Mouse (Mus musculus) embryonic facial prominence, embryonic 10.5 days (tissue): ENCODE results near the gene Skil. TPM values are rescaled to one million over a fixed set of nuclear protein-coding genes. Genes with fewer than 3 reads are reported as not detected.
"Not testable (repeated sequence)": the region's sequence is repeated elsewhere in the genome, so short reads cannot be mapped to it uniquely, and the experiment has no call there.

Experiments
- DNase-seq: peaks from one replicate; pipeline ENCODE4 v3.0.0-alpha.2; 2017; ENCODE audit warnings: low spot score
- H3K27ac ChIP-seq: fragments of 300-500 bp; sonication (generic); replicated peaks from 2 replicates; pipeline ENCODE4 v1.5.1; 2016; ENCODE audit warnings: mild to moderate bottlenecking
- H3K27me3 ChIP-seq: fragments of 300-500 bp; sonication (generic); replicated peaks from 2 replicates; pipeline ENCODE4 v1.6.1; 2016; ENCODE audit warnings: low read depth, mild to moderate bottlenecking; ENCODE audit not compliant: poor library complexity, severe bottlenecking
- H3K36me3 ChIP-seq: fragments of 300-500 bp; sonication (generic); replicated peaks from 2 replicates; pipeline ENCODE4 v1.6.1; 2016; ENCODE audit warnings: mild to moderate bottlenecking, moderate library complexity
- H3K4me1 ChIP-seq: fragments of 300-500 bp; sonication (generic); 2 replicates; pipeline ENCODE4 v1.6.1; 2016
- H3K4me3 ChIP-seq: fragments of 300-500 bp; sonication (generic); 2 replicates; pipeline ENCODE4 v1.5.1; 2016; ENCODE audit warnings: mild to moderate bottlenecking, moderate library complexity
- H3K9me3 ChIP-seq: fragments of 300-500 bp; sonication (generic); 2 replicates; pipeline ENCODE4 v1.6.1; 2016; ENCODE audit warnings: mild to moderate bottlenecking
- WGBS: fragments of 180-500 bp; shearing (Covaris S2); methylation state at CpG from one replicate; pipeline ENCODE4 v1.1.7; 2016; 5-methylcytosine and 5-hydroxymethylcytosine counted together
- polyA plus RNA-seq: library from polyadenylated mRNA; unstranded; fragments of >200 nt; fragmentation: Nextera tagmentation; extraction: Ambion mirVana; gene quantifications from 2 replicates; pipeline ENCODE4 v1.2.1, GENCODE M21; 2016

Gene Skil
- polyA plus RNA-seq, 1 experiment from 2014 or later, result 32.5 TPM

DNA sequence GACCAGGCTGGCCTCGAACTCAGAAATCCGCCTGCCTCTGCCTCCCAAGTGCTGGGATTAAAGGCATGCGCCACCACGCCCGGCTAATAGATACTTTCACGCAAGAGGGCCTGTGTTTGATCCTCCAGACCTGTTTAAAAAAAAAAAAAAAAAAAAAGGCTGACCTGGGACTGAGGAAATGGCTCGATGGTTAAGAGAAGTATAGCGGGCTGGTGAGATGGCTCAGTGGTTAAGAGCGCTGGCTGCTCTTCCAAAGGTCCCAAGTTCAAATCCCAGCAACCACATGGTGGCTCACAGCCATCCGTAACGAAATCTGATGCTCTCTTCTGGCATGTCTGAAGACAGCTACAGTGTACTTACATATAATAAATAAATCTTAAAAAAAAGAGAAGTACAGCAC lies 50.4 kb downstream of the Skil start:
- H3K27ac ChIP-seq, H3K4me3 ChIP-seq, H3K36me3 ChIP-seq, DNase-seq, H3K9me3 ChIP-seq: not testable (repeated sequence)
- H3K27me3 ChIP-seq, result peaks cover 38% of the 10 kb centered on the region
- peaks cover 12% of the 10 kb centered on the region for H3K4me1 ChIP-seq
- WGBS, result 90% methylated on average over 11 of the region's 11 CpGs

- Histone ChIP-seq H3K36me3 (no peaks in the 10 kb centered on the region), H3K4me3 (no peak overlapping the region), H3K9me3 (no peaks in the 10 kb centered on the region), H3K27ac (no peak overlapping the region), H3K27me3 (peaks cover 43% of the 10 kb centered on the region), H3K4me1 (peaks cover 12% of the 10 kb centered on the region)
- WGBS, result 15% methylated on average over 14 of the region's 14 CpGs
- DNase-seq, result peak; percentile 76
Measured at GRCm38 (mm10) chr3:31145641-31146290, 50.9 kb downstream of the Skil start.

- WGBS, result 84% methylated on average over 7 of the region's 7 CpGs
- Histone ChIP-seq H3K27ac (no peak overlapping the region), H3K27me3 (peaks cover 52% of the 10 kb centered on the region), H3K4me1 (peaks cover 18% of the 10 kb centered on the region), H3K36me3 (no peaks in the 10 kb centered on the region), H3K9me3 (no peaks in the 10 kb centered on the region), H3K4me3 (no peak overlapping the region)
- no peak for DNase-seq
Measured at GRCm38 (mm10) chr3:31148595-31148994, 53.7 kb downstream of the Skil start.

DNA sequence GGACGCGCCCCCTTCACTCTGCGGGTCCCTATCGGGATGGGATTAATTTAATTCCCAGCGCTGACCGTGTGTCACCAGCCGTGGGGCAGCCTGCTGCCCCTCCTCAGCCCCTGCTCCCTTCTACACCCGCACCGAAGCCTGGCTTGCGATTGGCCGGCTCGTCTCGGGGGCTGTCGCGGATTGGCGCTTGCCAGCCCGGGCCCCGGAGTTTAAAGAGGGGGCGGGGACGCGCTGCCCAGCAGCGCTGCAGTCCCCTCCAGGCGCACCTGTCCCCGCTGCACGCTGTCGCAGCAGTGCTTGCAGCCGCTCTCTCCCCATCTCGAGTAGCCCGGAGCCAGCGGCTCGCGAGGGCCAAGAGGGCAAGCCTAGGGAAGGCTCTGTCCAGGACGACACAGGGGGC lies 54.8 kb downstream of the Skil start, which contains the start of gene Cldn11:
Gene Cldn11, plus strand, starts transcription at position 215 of the 400 bp plus-strand sequence.
- Histone ChIP-seq H3K9me3 (no peaks in the 10 kb centered on the region), H3K4me1 (peaks cover 22% of the 10 kb centered on the region), H3K36me3 (no peaks in the 10 kb centered on the region), H3K27me3 (peaks cover 52% of the 10 kb centered on the region), H3K27ac (0 out of 2 replicates have a peak within 1 kb of the TSS, but pooled peaks have one; percentile 16), H3K4me3 (peak within 1 kb of the TSS; percentile 59)
- peak; percentile 88 for DNase-seq
- under 1% methylated on average over 33 of the region's 33 CpGs for WGBS

GRCm38 (mm10) chr3:31152108-31152507 lies 57.2 kb downstream of the Skil start:
- no peak overlapping the region for H3K27ac ChIP-seq
- H3K36me3 ChIP-seq, result no peaks in the 10 kb centered on the region
- no peaks in the 10 kb centered on the region for H3K9me3 ChIP-seq
- DNase-seq, result no peak
- H3K4me3 ChIP-seq, result no peak overlapping the region
- H3K27me3 ChIP-seq, result peaks cover 43% of the 10 kb centered on the region
- WGBS, result 63% methylated on average over 6 of the region's 6 CpGs
- H3K4me1 ChIP-seq, result peaks cover 36% of the 10 kb centered on the region

- 0 out of 2 replicates have a peak overlapping the region, but pooled peaks have one; percentile 35 for H3K27ac ChIP-seq
- peaks cover 6% of the 10 kb centered on the region for H3K27me3 ChIP-seq
- no peak for DNase-seq
- no peaks in the 10 kb centered on the region for H3K36me3 ChIP-seq
- H3K9me3 ChIP-seq, result no peaks in the 10 kb centered on the region
- H3K4me3 ChIP-seq, result no peak overlapping the region
- peaks cover 34% of the 10 kb centered on the region for H3K4me1 ChIP-seq
- 53% methylated on average over 3 of the region's 3 CpGs for WGBS
Measured at GRCm38 (mm10) chr3:31156126-31156525, 61.3 kb downstream of the Skil start.

GRCm38 (mm10) chr3:31157776-31158175 lies 62.9 kb downstream of the Skil start:
- Histone ChIP-seq H3K4me1 (peaks cover 40% of the 10 kb centered on the region), H3K9me3 (no peaks in the 10 kb centered on the region), H3K27me3 (no peaks in the 10 kb centered on the region), H3K36me3 (no peaks in the 10 kb centered on the region), H3K27ac (no peak overlapping the region), H3K4me3 (no peak overlapping the region)
- WGBS, result 93% methylated on average over 15 of the region's 15 CpGs
- no peak for DNase-seq

GRCm38 (mm10) chr3:31160046-31160445 lies 65.2 kb downstream of the Skil start:
- H3K4me1 ChIP-seq, result peaks cover 33% of the 10 kb centered on the region
- H3K36me3 ChIP-seq, result no peaks in the 10 kb centered on the region
- no peak overlapping the region for H3K4me3 ChIP-seq
- no peak for DNase-seq
- H3K9me3 ChIP-seq, result no peaks in the 10 kb centered on the region
- H3K27ac ChIP-seq, result 0 out of 2 replicates have a peak overlapping the region, but pooled peaks have one; percentile 24
- H3K27me3 ChIP-seq, result no peaks in the 10 kb centered on the region
- 85% methylated on average over 10 of the region's 10 CpGs for WGBS

DNA sequence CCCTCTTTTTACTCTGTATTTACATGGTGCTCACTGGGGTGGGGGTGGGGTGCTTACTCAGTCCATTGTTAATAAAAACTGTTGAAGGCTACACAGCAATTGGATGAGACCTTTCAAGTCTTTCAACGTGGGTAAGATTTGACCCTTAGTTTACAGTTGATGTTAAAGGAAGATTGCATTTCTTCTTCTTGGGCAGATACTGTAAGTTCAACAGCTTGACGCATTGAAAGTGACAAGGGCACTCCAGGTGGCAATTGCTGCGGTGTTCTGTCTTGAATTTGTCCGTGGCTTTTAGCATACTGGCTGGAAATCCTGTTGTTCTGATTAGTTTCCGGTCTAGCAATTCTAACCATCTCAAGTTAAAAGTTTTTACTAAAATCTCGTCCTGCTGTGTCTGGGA lies 66.5 kb downstream of the Skil start:
- Histone ChIP-seq H3K4me1 (peaks cover 26% of the 10 kb centered on the region), H3K27ac (0 out of 2 replicates have a peak overlapping the region, but pooled peaks have one; percentile 32), H3K9me3 (no peaks in the 10 kb centered on the region), H3K27me3 (no peaks in the 10 kb centered on the region), H3K4me3 (no peak overlapping the region), H3K36me3 (no peaks in the 10 kb centered on the region)
- DNase-seq, result no peak
- 31% methylated on average over 6 of the region's 6 CpGs for WGBS

- H3K36me3 ChIP-seq, result no peaks in the 10 kb centered on the region
- no peak for DNase-seq
- no peak overlapping the region for H3K4me3 ChIP-seq
- H3K9me3 ChIP-seq, result no peaks in the 10 kb centered on the region
- WGBS, result 92% methylated on average over 14 of the region's 14 CpGs
- no peak overlapping the region for H3K27ac ChIP-seq
- H3K27me3 ChIP-seq, result no peaks in the 10 kb centered on the region
- peaks cover 31% of the 10 kb centered on the region for H3K4me1 ChIP-seq
Measured at GRCm38 (mm10) chr3:31162860-31163259, 68.0 kb downstream of the Skil start.

- 58% methylated on average over 3 of the region's 3 CpGs for WGBS
- Histone ChIP-seq H3K27ac (no peak overlapping the region), H3K36me3 (no peaks in the 10 kb centered on the region), H3K9me3 (no peaks in the 10 kb centered on the region), H3K4me3 (no peak overlapping the region), H3K4me1 (peaks cover 22% of the 10 kb centered on the region), H3K27me3 (no peaks in the 10 kb centered on the region)
- DNase-seq, result no peak
Measured at GRCm38 (mm10) chr3:31165803-31166202, 70.9 kb downstream of the Skil start.

- peaks cover 16% of the 10 kb centered on the region for H3K4me1 ChIP-seq
- no peaks in the 10 kb centered on the region for H3K27me3 ChIP-seq
- no peaks in the 10 kb centered on the region for H3K9me3 ChIP-seq
- 44% methylated on average over 12 of the region's 12 CpGs for WGBS
- no peak for DNase-seq
- H3K4me3 ChIP-seq, result no peak overlapping the region
- H3K36me3 ChIP-seq, result no peaks in the 10 kb centered on the region
- no peak overlapping the region for H3K27ac ChIP-seq
Measured at GRCm38 (mm10) chr3:31166365-31166871, 71.6 kb downstream of the Skil start.
